Mouse (Mus musculus): ENCODE data around the gene Pkp1. TPM values are rescaled to one million over a fixed set of nuclear protein-coding genes. Genes with fewer than 3 reads are reported as not detected.

Pkp1 gene
- total and polyA plus RNA-seq, 3 experiments: 0.05 TPM; not detected in 2

DNA sequence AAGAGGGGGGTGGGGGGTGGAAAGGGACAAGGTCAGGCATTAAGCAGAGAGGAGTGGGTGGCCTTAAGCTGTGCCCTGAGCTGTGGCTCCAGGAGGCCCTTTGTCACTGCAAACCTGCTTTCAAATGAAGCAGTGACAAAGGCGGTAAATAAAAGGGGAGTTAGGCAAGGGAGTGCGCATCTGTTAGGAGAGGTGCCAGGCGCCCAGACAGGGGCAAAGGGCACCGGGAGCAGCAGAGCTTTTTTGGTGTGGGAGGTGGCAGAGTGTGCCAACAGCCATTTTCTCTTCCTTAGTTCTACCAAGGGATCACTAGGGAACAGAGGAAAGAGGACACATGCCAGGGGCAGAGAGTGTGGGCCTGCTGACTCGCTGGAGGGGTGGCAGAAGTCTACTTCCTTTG lies 1.8 kb downstream of the Pkp1 start:
- no peaks in the 10 kb centered on the region for H3K9me3 ChIP-seq (replicated peaks)
- no peak for TF ChIP-seq CTCF (IDR thresholded peaks at IDR 0.05; ENCODE audit: low read depth, low read length)
- no peak for TF ChIP-seq TAL1 (conservative IDR thresholded peaks at IDR 0.05; ENCODE audit: low read depth, low read length)
- no peak for TF ChIP-seq GATA2 (IDR thresholded peaks at IDR 0.05; ENCODE audit: borderline replicate concordance, low read depth, low read length)
- no peak for TF ChIP-seq GATA1 (IDR thresholded peaks at IDR 0.05; ENCODE audit: borderline replicate concordance, low read length)
- TF ChIP-seq POLR2AphosphoS5 (IDR thresholded peaks at IDR 0.05; ENCODE audit: insufficient replicate concordance, low read depth, low read length): no peak
- DNase-seq (ENCODE audit: low spot score): no peak
- H3K36me3 ChIP-seq (replicated peaks): no peaks in the 10 kb centered on the region
- H3K4me1 ChIP-seq (ENCODE audit: insufficient read depth, low read depth, low read length): no peaks in the 10 kb centered on the region; the same call in 1 of the 2 replicates
- H3K4me3 ChIP-seq (ENCODE audit: low read depth, low read length): no peak overlapping the region
- peaks cover 34% of the 10 kb centered on the region for H3K27me3 ChIP-seq (ENCODE audit: insufficient read depth, low read length)
- no peak for ATAC-seq (ENCODE audit: extremely low read depth, insufficient number of reproducible peaks, low FRiP score, poor library complexity, severe bottlenecking)

DNA sequence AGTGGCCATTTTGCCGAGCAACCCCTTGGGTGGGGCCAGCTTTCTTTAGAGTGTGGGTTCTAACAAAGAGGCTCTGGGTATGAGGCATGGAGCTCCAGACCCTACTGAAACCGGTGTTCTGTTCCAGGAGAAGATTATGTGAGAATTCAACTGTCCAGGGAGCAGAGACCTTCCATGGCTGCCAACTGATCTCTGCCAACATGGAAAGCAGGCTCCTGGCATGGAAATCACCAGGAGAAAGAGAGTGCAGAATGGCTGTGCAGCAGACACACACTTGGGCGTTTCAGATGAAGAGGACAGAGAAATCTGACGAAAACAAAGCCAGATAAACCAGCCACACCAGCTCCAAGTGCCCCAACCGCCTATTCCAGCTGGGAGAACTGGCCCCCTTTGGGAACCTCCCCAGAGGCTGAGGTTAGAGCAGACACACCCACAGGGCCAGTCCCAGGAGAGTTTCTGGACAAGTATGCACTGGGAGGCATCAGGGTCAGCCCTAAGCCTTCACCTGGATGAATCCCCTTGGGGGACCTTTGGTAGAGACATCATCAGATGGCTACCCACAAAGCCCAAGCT lies 2.4 kb downstream of the Pkp1 start:
- H3K36me3 ChIP-seq (replicated peaks): no peaks in the 10 kb centered on the region
- DNase-seq (ENCODE audit: low spot score): no peak
- TF ChIP-seq CTCF (IDR thresholded peaks at IDR 0.05; ENCODE audit: low read depth, low read length): no peak

DNA sequence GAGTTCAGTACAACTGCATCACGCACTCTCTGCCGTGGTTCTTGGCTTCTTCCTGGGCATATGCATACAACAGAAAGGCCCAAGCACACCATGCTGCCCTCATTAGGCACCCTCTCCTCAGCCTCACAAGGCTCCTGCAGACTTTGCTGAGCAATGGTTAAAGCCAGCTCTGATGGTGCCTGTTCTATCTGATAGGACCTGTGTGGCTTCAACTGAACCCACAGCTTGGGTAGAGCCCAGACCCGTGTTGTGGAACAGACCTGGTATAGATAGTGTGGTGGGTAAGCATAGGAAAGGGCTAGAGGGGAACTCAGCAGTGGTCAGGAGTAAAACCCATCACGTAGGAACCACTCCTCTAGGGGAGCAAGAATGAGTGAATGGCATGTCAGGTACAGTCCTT lies 5.3 kb downstream of the Pkp1 start:
- ATAC-seq (ENCODE audit: extremely low read depth, insufficient number of reproducible peaks, low FRiP score, poor library complexity, severe bottlenecking): no peak

More for the DNA sequence above, 2.4 kb downstream of the Pkp1 start:
- H3K4me1 ChIP-seq (ENCODE audit: insufficient read depth, low read depth, low read length): no peaks in the 10 kb centered on the region; the same call in 1 of the 2 replicates
- peaks cover 38% of the 10 kb centered on the region for H3K27me3 ChIP-seq (ENCODE audit: insufficient read depth, low read length)
- H3K4me3 ChIP-seq (ENCODE audit: low read depth, low read length): no peak overlapping the region
- ATAC-seq (ENCODE audit: extremely low read depth, insufficient number of reproducible peaks, low FRiP score, poor library complexity, severe bottlenecking): no peak
- no peaks in the 10 kb centered on the region for H3K9me3 ChIP-seq (replicated peaks)

DNA sequence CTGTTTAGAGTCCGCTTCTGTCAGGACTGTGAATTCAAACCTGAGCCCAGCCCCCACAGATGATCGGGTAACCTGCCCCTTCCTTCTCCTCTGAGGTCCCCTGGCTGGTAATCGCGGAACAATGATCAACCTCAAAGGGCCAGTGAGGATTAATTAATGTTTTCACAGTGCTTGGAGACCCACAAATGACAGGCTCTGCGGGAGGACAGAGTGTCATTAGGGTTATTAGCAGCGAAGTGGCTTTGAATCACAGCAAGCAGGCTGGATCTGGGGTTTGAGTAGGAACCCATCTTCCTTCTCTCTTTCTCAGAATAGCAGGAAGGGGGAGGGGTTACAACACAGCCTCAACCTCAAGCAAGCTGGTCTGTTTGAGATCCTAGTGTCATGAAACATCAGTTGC lies 9.6 kb downstream of the Pkp1 start:
- no peak for DNase-seq (ENCODE audit: low spot score)
- H3K9me3 ChIP-seq (replicated peaks): no peaks in the 10 kb centered on the region
- peaks cover 51% of the 10 kb centered on the region for H3K27me3 ChIP-seq (ENCODE audit: insufficient read depth, low read length)
- no peaks in the 10 kb centered on the region for H3K36me3 ChIP-seq (replicated peaks)
- no peaks in the 10 kb centered on the region for H3K4me1 ChIP-seq (ENCODE audit: insufficient read depth, low read depth, low read length)
- no peak for ATAC-seq (ENCODE audit: extremely low read depth, insufficient number of reproducible peaks, low FRiP score, poor library complexity, severe bottlenecking)
- no peak overlapping the region for H3K4me3 ChIP-seq (ENCODE audit: low read depth, low read length)
- TF ChIP-seq TAL1 (conservative IDR thresholded peaks at IDR 0.05; ENCODE audit: low read depth, low read length): no peak
- TF ChIP-seq GATA2 (IDR thresholded peaks at IDR 0.05; ENCODE audit: borderline replicate concordance, low read depth, low read length): no peak

More for the DNA sequence above, 5.3 kb downstream of the Pkp1 start:
- Histone ChIP-seq H3K27me3 (ENCODE audit: insufficient read depth, low read length) (peaks cover 57% of the 10 kb centered on the region), H3K4me3 (ENCODE audit: low read depth, low read length) (no peak overlapping the region), H3K9me3 (replicated peaks) (no peaks in the 10 kb centered on the region), H3K36me3 (replicated peaks) (no peaks in the 10 kb centered on the region), H3K4me1 (ENCODE audit: insufficient read depth, low read depth, low read length) (no peaks in the 10 kb centered on the region)
- TF ChIP-seq TAL1 (conservative IDR thresholded peaks at IDR 0.05; ENCODE audit: low read depth, low read length): no peak
- TF ChIP-seq GATA2 (IDR thresholded peaks at IDR 0.05; ENCODE audit: borderline replicate concordance, low read depth, low read length): no peak
- no peak for TF ChIP-seq GATA1 (IDR thresholded peaks at IDR 0.05; ENCODE audit: borderline replicate concordance, low read length)
- no peak for TF ChIP-seq POLR2AphosphoS5 (IDR thresholded peaks at IDR 0.05; ENCODE audit: insufficient replicate concordance, low read depth, low read length)
- TF ChIP-seq CTCF (IDR thresholded peaks at IDR 0.05; ENCODE audit: low read depth, low read length): no peak
- DNase-seq (ENCODE audit: low spot score): no peak

DNA sequence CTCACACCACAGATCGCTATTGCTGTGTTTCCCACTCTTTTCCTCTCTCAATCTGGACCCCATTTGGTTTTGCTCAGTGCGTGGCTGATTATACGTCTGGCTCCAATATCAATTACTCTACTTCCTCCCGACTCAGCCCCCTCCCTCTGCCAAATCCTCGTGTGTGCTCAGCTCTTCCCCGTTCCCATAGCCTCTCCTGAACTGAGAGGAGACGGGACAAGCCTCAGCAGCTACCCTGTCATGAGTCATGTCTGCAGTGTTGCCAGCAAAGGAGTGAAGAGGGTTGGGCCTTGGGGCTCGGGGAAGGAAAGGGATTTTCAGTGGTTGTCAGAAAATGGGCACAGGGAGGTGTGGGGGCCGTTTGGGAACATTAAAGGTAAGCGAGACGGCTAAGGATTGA lies 12.3 kb downstream of the Pkp1 start:
- H3K27me3 ChIP-seq (ENCODE audit: insufficient read depth, low read length): peaks cover 57% of the 10 kb centered on the region
- ATAC-seq (ENCODE audit: extremely low read depth, insufficient number of reproducible peaks, low FRiP score, poor library complexity, severe bottlenecking) (no peak), DNase-seq (ENCODE audit: low spot score) (no peak)
- H3K36me3 ChIP-seq (replicated peaks): no peaks in the 10 kb centered on the region
- no peak for TF ChIP-seq POLR2AphosphoS5 (IDR thresholded peaks at IDR 0.05; ENCODE audit: insufficient replicate concordance, low read depth, low read length)
- TF ChIP-seq GATA1 (IDR thresholded peaks at IDR 0.05; ENCODE audit: borderline replicate concordance, low read length): no peak
- TF ChIP-seq TAL1 (conservative IDR thresholded peaks at IDR 0.05; ENCODE audit: low read depth, low read length): no peak
- no peak for TF ChIP-seq GATA2 (IDR thresholded peaks at IDR 0.05; ENCODE audit: borderline replicate concordance, low read depth, low read length)
- TF ChIP-seq CTCF (IDR thresholded peaks at IDR 0.05; ENCODE audit: low read depth, low read length): no peak
- H3K4me3 ChIP-seq (ENCODE audit: low read depth, low read length): no peak overlapping the region
- H3K4me1 ChIP-seq (ENCODE audit: insufficient read depth, low read depth, low read length): no peaks in the 10 kb centered on the region
- no peaks in the 10 kb centered on the region for H3K9me3 ChIP-seq (replicated peaks)

DNA sequence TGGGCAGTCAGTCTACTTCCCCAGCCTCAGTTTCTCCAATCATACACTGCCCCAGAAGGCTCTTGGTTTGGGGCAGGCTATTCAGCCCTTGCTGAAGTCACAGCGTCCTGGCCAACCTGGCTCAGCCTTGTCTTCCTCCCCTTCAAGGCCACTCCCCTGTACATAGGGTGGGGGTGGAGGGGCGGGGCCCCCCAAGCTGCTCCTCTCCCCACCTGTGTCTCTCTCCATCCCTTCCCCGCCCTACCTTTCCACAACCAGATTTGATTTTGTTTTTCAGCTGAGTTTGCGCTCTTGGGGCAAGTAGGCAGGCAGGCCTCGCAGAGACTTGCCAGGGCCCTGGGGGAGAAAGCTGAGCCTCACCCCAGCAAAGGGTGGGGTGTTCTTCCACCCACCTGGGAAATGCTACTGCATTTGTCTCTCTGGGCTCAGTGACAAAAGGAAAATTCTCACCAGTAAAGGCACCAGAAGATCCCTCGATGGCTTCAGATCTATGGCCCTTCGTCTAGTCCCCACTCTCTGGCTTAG lies 19.0 kb downstream of the Pkp1 start:
- Histone ChIP-seq H3K4me1 (ENCODE audit: insufficient read depth, low read depth, low read length) (no peaks in the 10 kb centered on the region), H3K36me3 (replicated peaks) (no peaks in the 10 kb centered on the region), H3K4me3 (ENCODE audit: low read depth, low read length) (no peak overlapping the region), H3K9me3 (replicated peaks) (no peaks in the 10 kb centered on the region), H3K27me3 (ENCODE audit: insufficient read depth, low read length) (peaks cover 63% of the 10 kb centered on the region)
- DNase-seq (ENCODE audit: low spot score) (no peak), ATAC-seq (ENCODE audit: extremely low read depth, insufficient number of reproducible peaks, low FRiP score, poor library complexity, severe bottlenecking) (no peak)
- TF ChIP-seq GATA2 (IDR thresholded peaks at IDR 0.05; ENCODE audit: borderline replicate concordance, low read depth, low read length) (no peak), TAL1 (conservative IDR thresholded peaks at IDR 0.05; ENCODE audit: low read depth, low read length) (no peak), CTCF (IDR thresholded peaks at IDR 0.05; ENCODE audit: low read depth, low read length) (no peak), GATA1 (IDR thresholded peaks at IDR 0.05; ENCODE audit: borderline replicate concordance, low read length) (no peak), POLR2AphosphoS5 (IDR thresholded peaks at IDR 0.05; ENCODE audit: insufficient replicate concordance, low read depth, low read length) (no peak)
